Mouse (Mus musculus) megakaryocyte, embryonic 14.5 days (primary cell): Measurements from ENCODE around the gene Arhgap22.

Experiments used
- FLI1 ChIP-seq: IDR thresholded peaks from 2 replicates; pipeline ENCODE4 v1.6.1; 2012; ENCODE audit warnings: low read length, inconsistent platforms, mixed read lengths
- GATA1 ChIP-seq: IDR thresholded peaks from 3 replicates; pipeline ENCODE4 v1.6.1; 2012; ENCODE audit warnings: mixed read lengths, low read length, inconsistent platforms, borderline replicate concordance

GRCm38 (mm10) chr14:33363611-33364010, 149.8 kb downstream of the Arhgap22 start:
- TF ChIP-seq GATA1: no peak
- TF ChIP-seq FLI1: no peak
